Mouse (Mus musculus) small intestine, adult 2 months (tissue): ENCODE measurements around the gene Plekhm2.

ENCODE experiments used
- CTCF ChIP-seq: fragments of 200-500 bp; IDR thresholded peaks from 2 replicates; pipeline ENCODE4 v1.5.1; 2012; ENCODE audit warnings: low read depth, mild to moderate bottlenecking, control low read depth, inconsistent platforms, low read length, moderate library complexity, mixed read lengths; ENCODE audit not compliant: insufficient replicate concordance, insufficient read length; ENCODE audit errors: extremely low read depth
- POLR2A ChIP-seq: fragments of 200-500 bp; IDR thresholded peaks from 2 replicates; pipeline ENCODE4 v1.6.1; 2012; ENCODE audit warnings: low read depth, mild to moderate bottlenecking, control low read depth, inconsistent platforms, low read length, moderate library complexity

- TF ChIP-seq CTCF (no peak), POLR2A (no peak)
Observed at GRCm38 (mm10) chr4:141605421-141605820, 59.3 kb downstream of the Plekhm2 start.
